Mouse (Mus musculus): ENCODE measurements around the gene Tomm40. TPM values are rescaled to one million over a fixed set of nuclear protein-coding genes. Genes with fewer than 3 reads are reported as not detected.

The Tomm40 gene
- polyA plus RNA-seq, 1 experiment from 2014 or later: 211 TPM

- peaks cover 6% of the 10 kb centered on the region for H3K4me1 ChIP-seq (replicated peaks)
- DNase-seq (ENCODE audit: low spot score): no peak
- WGBS: 76% methylated on average over 10 of the region's 10 CpGs
Measured at GRCm38 (mm10) chr7:19671511-19671910, 43.7 kb downstream of the Tomm40 start.

GRCm38 (mm10) chr7:19668947-19669721 lies 46.1 kb downstream of the Tomm40 start:
- Histone ChIP-seq H3K27ac (peak overlapping the region; percentile 73), H3K4me3 (peak overlapping the region; percentile 20; the same call in 1 of the 2 replicates), H3K36me3 (no peaks in the 10 kb centered on the region), H3K9me3 (no peaks in the 10 kb centered on the region), H3K4me1 (replicated peaks) (peaks cover 17% of the 10 kb centered on the region), H3K27me3 (ENCODE audit: insufficient read depth, poor library complexity, severe bottlenecking) (no peaks in the 10 kb centered on the region)
- peak; percentile 89 for DNase-seq (ENCODE audit: low spot score)
- WGBS: 10% methylated on average over 10 of the region's 10 CpGs

More at GRCm38 (mm10) chr7:19671511-19671910, 43.7 kb downstream of the Tomm40 start:
- no peaks in the 10 kb centered on the region for H3K36me3 ChIP-seq
- H3K4me3 ChIP-seq: no peak overlapping the region
- no peak overlapping the region for H3K27ac ChIP-seq
- H3K27me3 ChIP-seq (ENCODE audit: insufficient read depth, poor library complexity, severe bottlenecking): no peaks in the 10 kb centered on the region
- no peaks in the 10 kb centered on the region for H3K9me3 ChIP-seq

- Histone ChIP-seq H3K9me3 (no peaks in the 10 kb centered on the region), H3K27me3 (ENCODE audit: insufficient read depth, poor library complexity, severe bottlenecking) (no peaks in the 10 kb centered on the region), H3K4me1 (replicated peaks) (peaks cover 31% of the 10 kb centered on the region), H3K27ac (no peak overlapping the region), H3K36me3 (peaks cover 6% of the 10 kb centered on the region), H3K4me3 (no peak overlapping the region)
- WGBS: 81% methylated on average over 2 of the region's 2 CpGs
- no peak for DNase-seq (ENCODE audit: low spot score)
Measured at GRCm38 (mm10) chr7:19667434-19667833, 47.8 kb downstream of the Tomm40 start.

GRCm38 (mm10) chr7:19666750-19667149 lies 48.5 kb downstream of the Tomm40 start:
- no peak overlapping the region for H3K4me3 ChIP-seq
- no peak overlapping the region for H3K27ac ChIP-seq
- WGBS: 66% methylated on average over 3 of the region's 3 CpGs
- peaks cover 13% of the 10 kb centered on the region for H3K36me3 ChIP-seq
- H3K4me1 ChIP-seq (replicated peaks): peaks cover 31% of the 10 kb centered on the region
- no peak for DNase-seq (ENCODE audit: low spot score)
- H3K9me3 ChIP-seq: no peaks in the 10 kb centered on the region
- H3K27me3 ChIP-seq (ENCODE audit: insufficient read depth, poor library complexity, severe bottlenecking): no peaks in the 10 kb centered on the region

- WGBS: under 1% methylated on average over 63 of the region's 63 CpGs
- no peaks in the 10 kb centered on the region for H3K27me3 ChIP-seq (ENCODE audit: insufficient read depth, poor library complexity, severe bottlenecking)
- H3K4me1 ChIP-seq (replicated peaks): peaks cover 31% of the 10 kb centered on the region
- H3K27ac ChIP-seq: peak within 1 kb of the TSS; percentile 95
- H3K4me3 ChIP-seq: peak within 1 kb of the TSS; percentile 84
- H3K9me3 ChIP-seq: no peaks in the 10 kb centered on the region
- H3K36me3 ChIP-seq: peaks cover 27% of the 10 kb centered on the region
- peak; percentile 97 for DNase-seq (ENCODE audit: low spot score)
Measured at GRCm38 (mm10) chr7:19664955-19665841, 50.0 kb downstream of the Tomm40 start, which contains the start of gene Clptm1. TSS of gene Clptm1 (minus strand) at chr7:19665033.

GRCm38 (mm10) chr7:19664455-19664954 lies 50.7 kb downstream of the Tomm40 start:
- H3K36me3 ChIP-seq: peaks cover 34% of the 10 kb centered on the region
- 2% methylated on average over 37 of the region's 37 CpGs for WGBS
- DNase-seq (ENCODE audit: low spot score): no peak
- H3K4me1 ChIP-seq (replicated peaks): peaks cover 31% of the 10 kb centered on the region
- H3K27me3 ChIP-seq (ENCODE audit: insufficient read depth, poor library complexity, severe bottlenecking): no peaks in the 10 kb centered on the region
- no peaks in the 10 kb centered on the region for H3K9me3 ChIP-seq
- peak overlapping the region; percentile 95 for H3K27ac ChIP-seq
- peak overlapping the region; percentile 84 for H3K4me3 ChIP-seq

GRCm38 (mm10) chr7:19663940-19664339 lies 51.3 kb downstream of the Tomm40 start:
- Histone ChIP-seq H3K27me3 (ENCODE audit: insufficient read depth, poor library complexity, severe bottlenecking) (no peaks in the 10 kb centered on the region), H3K27ac (peak overlapping the region; percentile 95), H3K36me3 (peaks cover 36% of the 10 kb centered on the region), H3K9me3 (no peaks in the 10 kb centered on the region), H3K4me3 (peak overlapping the region; percentile 84), H3K4me1 (replicated peaks) (peaks cover 26% of the 10 kb centered on the region)
- WGBS: 22% methylated on average over 8 of the region's 8 CpGs
- no peak for DNase-seq (ENCODE audit: low spot score)

- no peak for DNase-seq (ENCODE audit: low spot score)
- Histone ChIP-seq H3K4me1 (replicated peaks) (no peaks in the 10 kb centered on the region), H3K4me3 (no peak overlapping the region), H3K27ac (no peak overlapping the region), H3K9me3 (no peaks in the 10 kb centered on the region), H3K36me3 (peaks cover 93% of the 10 kb centered on the region), H3K27me3 (ENCODE audit: insufficient read depth, poor library complexity, severe bottlenecking) (no peaks in the 10 kb centered on the region)
- 96% methylated on average over 2 of the region's 2 CpGs for WGBS
Measured at GRCm38 (mm10) chr7:19652614-19653013, 62.6 kb downstream of the Tomm40 start.

Other genes starting within 250 kb of the Tomm40 start
- gene Bloc1s3, start 207.1 kb downstream of the Tomm40 start, polyA plus RNA-seq (2016; fragmentation: Nextera tagmentation; extraction: Ambion mirVana): 2.4 and 3.8 TPM in 2 replicates
- 68.8 and 71.4 TPM in 2 replicates for gene Trappc6a, start 207.0 kb downstream of the Tomm40 start, polyA plus RNA-seq (2016; fragmentation: Nextera tagmentation; extraction: Ambion mirVana)
- 0.09 and 0.10 TPM in 2 replicates for gene Nkpd1, start 197.6 kb downstream of the Tomm40 start, polyA plus RNA-seq (2016; fragmentation: Nextera tagmentation; extraction: Ambion mirVana)
- 22.6 and 30.4 TPM in 2 replicates for gene Ppp1r37, start 152.4 kb downstream of the Tomm40 start, polyA plus RNA-seq (2016; fragmentation: Nextera tagmentation; extraction: Ambion mirVana)
- gene Zfp296, start 138.2 kb downstream of the Tomm40 start, polyA plus RNA-seq (2016; fragmentation: Nextera tagmentation; extraction: Ambion mirVana): 0.22 and 0.72 TPM in 2 replicates
- 177 and 188 TPM in 2 replicates for gene Gemin7, start 137.8 kb downstream of the Tomm40 start, polyA plus RNA-seq (2016; fragmentation: Nextera tagmentation; extraction: Ambion mirVana)
- 57.5 and 68.8 TPM in 2 replicates for gene Clasrp, start 111.0 kb downstream of the Tomm40 start, polyA plus RNA-seq (2016; fragmentation: Nextera tagmentation; extraction: Ambion mirVana)
- gene Relb, start 86.0 kb downstream of the Tomm40 start, polyA plus RNA-seq (2016; fragmentation: Nextera tagmentation; extraction: Ambion mirVana): 4.4 and 6.1 TPM in 2 replicates
- 83.8 and 99.9 TPM in 2 replicates for gene Clptm1, start 50.4 kb downstream of the Tomm40 start, polyA plus RNA-seq (2016; fragmentation: Nextera tagmentation; extraction: Ambion mirVana)
- gene Apoc2, start 37.5 kb downstream of the Tomm40 start, polyA plus RNA-seq (2016; fragmentation: Nextera tagmentation; extraction: Ambion mirVana): 0.30 TPM in 1 of 2 replicates, not detected in the other
- gene Gm44805, start 34.0 kb downstream of the Tomm40 start, polyA plus RNA-seq (2016; fragmentation: Nextera tagmentation; extraction: Ambion mirVana): not detected in 2 replicates
- gene Apoc4, start 34.0 kb downstream of the Tomm40 start, polyA plus RNA-seq (2016; fragmentation: Nextera tagmentation; extraction: Ambion mirVana): not detected in 2 replicates
- gene Apoc1, start 22.8 kb downstream of the Tomm40 start, polyA plus RNA-seq (2016; fragmentation: Nextera tagmentation; extraction: Ambion mirVana): 2.2 and 2.3 TPM in 2 replicates
- 179 and 230 TPM in 2 replicates for gene Apoe, start 16.2 kb downstream of the Tomm40 start, polyA plus RNA-seq (2016; fragmentation: Nextera tagmentation; extraction: Ambion mirVana)
- 89.0 and 99.8 TPM in 2 replicates for gene Nectin2, start 35.0 kb upstream of the Tomm40 start, polyA plus RNA-seq (2016; fragmentation: Nextera tagmentation; extraction: Ambion mirVana)
- 46.8 and 57.3 TPM in 2 replicates for gene Bcam, start 55.6 kb upstream of the Tomm40 start, polyA plus RNA-seq (2016; fragmentation: Nextera tagmentation; extraction: Ambion mirVana)
- 1.2 and 1.8 TPM in 2 replicates for gene Cblc, start 81.4 kb upstream of the Tomm40 start, polyA plus RNA-seq (2016; fragmentation: Nextera tagmentation; extraction: Ambion mirVana)
- gene Bcl3, start 107.3 kb upstream of the Tomm40 start, polyA plus RNA-seq (2016; fragmentation: Nextera tagmentation; extraction: Ambion mirVana): 0.60 and 0.78 TPM in 2 replicates
- 0.20 TPM in 1 of 2 replicates, not detected in the other for gene Gm19345, start 136.6 kb upstream of the Tomm40 start, polyA plus RNA-seq (2016; fragmentation: Nextera tagmentation; extraction: Ambion mirVana)
- gene Ceacam16, start 145.9 kb upstream of the Tomm40 start, polyA plus RNA-seq (2016; fragmentation: Nextera tagmentation; extraction: Ambion mirVana): not detected in 2 replicates
- gene Ceacam19, start 172.5 kb upstream of the Tomm40 start, polyA plus RNA-seq (2016; fragmentation: Nextera tagmentation; extraction: Ambion mirVana): not detected in 2 replicates
- 4.4 and 5.4 TPM in 2 replicates for gene Pvr, start 205.7 kb upstream of the Tomm40 start, polyA plus RNA-seq (2016; fragmentation: Nextera tagmentation; extraction: Ambion mirVana)
- 0.21 and 0.41 TPM in 2 replicates for gene Igsf23, start 235.3 kb upstream of the Tomm40 start, polyA plus RNA-seq (2016; fragmentation: Nextera tagmentation; extraction: Ambion mirVana)
- not detected in 2 replicates for gene Ceacam20, start 250.0 kb upstream of the Tomm40 start, polyA plus RNA-seq (2016; fragmentation: Nextera tagmentation; extraction: Ambion mirVana)

Data from hindbrain, embryonic 10.5 days (tissue).